Mouse (Mus musculus) heart, embryonic 11.5 days (tissue): ENCODE measurements at regions not wholly inside any gene's neighbourhood (a gene's known extent, or its start where the extent isn't known, plus 50 kb on each side); places are given as distances from the start of the nearest gene placed in this dataset.

ENCODE experiments used
- ATAC-seq: fragments of 200-750 bp; cut with Nextera tagmentation; replicated peaks from 2 replicates; pipeline ENCODE4 v1.8.0; 2017; ENCODE audit warnings: moderate library complexity; ENCODE audit not compliant: insufficient number of reproducible peaks, low FRiP score, low TSS enrichment
- H3K27ac ChIP-seq: fragments of 300-500 bp; sonication (generic); 2 replicates; pipeline ENCODE4 v1.5.1; 2014; ENCODE audit warnings: mild to moderate bottlenecking, low read depth, low read length
- H3K27me3 ChIP-seq: fragments of 300-500 bp; sonication (generic); 2 replicates; pipeline ENCODE4 v1.6.1; 2014; ENCODE audit warnings: mild to moderate bottlenecking, low read length, mixed read lengths; ENCODE audit not compliant: control insufficient read depth, insufficient read depth
- H3K36me3 ChIP-seq: fragments of 300-500 bp; sonication (generic); 2 replicates; pipeline ENCODE4 v1.6.1; 2014; ENCODE audit warnings: mild to moderate bottlenecking, low read length, moderate library complexity, mixed read lengths; ENCODE audit not compliant: control insufficient read depth, insufficient read depth
- H3K4me1 ChIP-seq: fragments of 300-500 bp; sonication (generic); 2 replicates; pipeline ENCODE4 v1.6.1; 2014; ENCODE audit warnings: low read length; ENCODE audit not compliant: control insufficient read depth, insufficient read depth
- H3K4me2 ChIP-seq: fragments of 300-500 bp; sonication (generic); 2 replicates; pipeline ENCODE4 v1.6.1; 2014; ENCODE audit warnings: mild to moderate bottlenecking, moderate library complexity
- H3K4me3 ChIP-seq: fragments of 300-500 bp; sonication (generic); 2 replicates; pipeline ENCODE4 v1.5.1; 2014; ENCODE audit warnings: low read depth, low read length
- H3K9ac ChIP-seq: fragments of 300-500 bp; sonication (generic); 2 replicates; pipeline ENCODE4 v1.6.1; 2014; ENCODE audit warnings: mild to moderate bottlenecking, low read depth, low read length, moderate library complexity
- H3K9me3 ChIP-seq: fragments of 300-500 bp; sonication (generic); replicated peaks from 2 replicates; pipeline ENCODE4 v1.6.1; 2016; ENCODE audit warnings: low read length; ENCODE audit not compliant: control insufficient read depth
- WGBS: fragments of 180-500 bp; shearing (Covaris S2); extraction: QIAGEN DNeasy Blood & Tissue Kit; methylation state at CpG from one replicate; pipeline ENCODE4 v1.1.7; 2014; ENCODE audit not compliant: insufficient replicate concordance; 5-methylcytosine and 5-hydroxymethylcytosine counted together

DNA sequence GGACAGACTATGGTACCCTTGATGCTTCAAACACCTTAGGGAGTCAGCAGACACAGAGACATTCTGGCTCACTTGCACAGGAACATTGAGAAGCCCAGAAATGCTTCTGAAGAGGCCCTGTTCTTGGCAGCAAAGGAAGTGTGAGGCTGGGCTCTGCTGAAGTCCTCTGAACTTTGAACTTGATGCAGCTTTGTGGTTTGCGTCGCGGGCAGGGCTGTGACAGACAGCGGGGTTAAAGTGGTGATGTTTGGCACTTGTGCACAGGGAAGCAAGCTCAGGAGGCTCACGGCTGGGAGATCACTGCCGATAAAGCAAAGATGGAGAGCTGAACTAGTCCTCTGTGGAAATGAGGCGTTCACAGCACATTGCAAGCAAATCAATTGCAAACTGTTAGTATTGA lies 100.7 kb upstream of the Mpp6 start:
- H3K27ac ChIP-seq: 0 out of 2 replicates have a peak overlapping the region, but pooled peaks have one; percentile 11
- H3K9ac ChIP-seq: no peak overlapping the region
- no peak overlapping the region for H3K4me2 ChIP-seq
- no peaks in the 10 kb centered on the region for H3K27me3 ChIP-seq
- ATAC-seq: no peak
- no peaks in the 10 kb centered on the region for H3K36me3 ChIP-seq
- 44% methylated on average over 7 of the region's 7 CpGs for WGBS
- no peaks in the 10 kb centered on the region; the same call in 1 of the 2 replicates for H3K4me1 ChIP-seq
- no peaks in the 10 kb centered on the region for H3K9me3 ChIP-seq
- H3K4me3 ChIP-seq: no peak overlapping the region

DNA sequence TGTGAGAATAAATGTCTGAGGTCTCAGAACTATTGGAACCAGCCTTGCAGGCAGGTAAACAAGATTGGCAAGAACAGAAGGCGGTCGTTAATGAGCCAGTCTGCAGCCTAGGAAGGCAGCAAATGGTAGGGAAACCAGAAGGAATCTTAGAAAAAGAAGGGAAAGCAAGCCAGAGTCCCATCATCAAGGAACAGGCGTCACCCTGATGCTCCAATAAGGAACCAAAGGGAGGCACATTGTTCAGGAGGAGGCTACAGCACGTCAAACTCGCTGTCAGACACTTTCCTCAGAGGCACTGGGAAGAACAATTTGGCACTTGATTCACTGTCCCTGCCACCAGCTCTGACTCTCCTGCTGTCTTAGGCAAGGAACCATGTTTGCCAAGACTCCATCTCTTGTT lies 100.2 kb upstream of the Mpp6 start:
- Histone ChIP-seq H3K4me1 (no peaks in the 10 kb centered on the region; the same call in 1 of the 2 replicates), H3K9me3 (no peaks in the 10 kb centered on the region), H3K9ac (no peak overlapping the region), H3K27me3 (no peaks in the 10 kb centered on the region), H3K36me3 (no peaks in the 10 kb centered on the region), H3K4me2 (no peak overlapping the region), H3K4me3 (no peak overlapping the region), H3K27ac (no peak overlapping the region)
- WGBS: 67% methylated on average over 5 of the region's 5 CpGs
- no peak for ATAC-seq

DNA sequence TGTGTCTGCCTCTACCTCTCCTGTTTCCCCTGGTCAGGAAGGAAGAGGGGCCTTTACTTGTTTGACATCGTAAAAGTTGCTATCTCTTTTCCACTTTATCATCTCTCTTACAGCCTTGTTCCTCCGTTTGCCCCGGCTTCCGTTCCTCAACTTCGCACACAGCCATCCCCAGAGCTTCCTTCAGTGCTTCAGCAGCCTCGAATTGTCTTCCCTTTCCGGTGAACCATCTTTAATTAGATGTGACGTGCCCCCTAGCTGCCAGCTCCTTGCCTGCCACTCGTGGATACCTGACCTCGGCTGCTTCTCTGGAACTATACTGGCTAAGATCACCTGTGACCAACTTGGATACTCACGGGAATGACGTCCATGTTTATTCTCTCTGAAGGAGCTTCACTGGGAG lies 99.0 kb upstream of the Mpp6 start:
- no peak overlapping the region for H3K9ac ChIP-seq
- ATAC-seq: no peak
- no peaks in the 10 kb centered on the region for H3K9me3 ChIP-seq
- H3K27me3 ChIP-seq: no peaks in the 10 kb centered on the region
- no peaks in the 10 kb centered on the region for H3K36me3 ChIP-seq
- H3K4me3 ChIP-seq: no peak overlapping the region
- 66% methylated on average over 12 of the region's 12 CpGs for whole genome bisulfite sequencing
- H3K27ac ChIP-seq: no peak overlapping the region
- no peak overlapping the region for H3K4me2 ChIP-seq
- H3K4me1 ChIP-seq: no peaks in the 10 kb centered on the region; the same call in 1 of the 2 replicates

DNA sequence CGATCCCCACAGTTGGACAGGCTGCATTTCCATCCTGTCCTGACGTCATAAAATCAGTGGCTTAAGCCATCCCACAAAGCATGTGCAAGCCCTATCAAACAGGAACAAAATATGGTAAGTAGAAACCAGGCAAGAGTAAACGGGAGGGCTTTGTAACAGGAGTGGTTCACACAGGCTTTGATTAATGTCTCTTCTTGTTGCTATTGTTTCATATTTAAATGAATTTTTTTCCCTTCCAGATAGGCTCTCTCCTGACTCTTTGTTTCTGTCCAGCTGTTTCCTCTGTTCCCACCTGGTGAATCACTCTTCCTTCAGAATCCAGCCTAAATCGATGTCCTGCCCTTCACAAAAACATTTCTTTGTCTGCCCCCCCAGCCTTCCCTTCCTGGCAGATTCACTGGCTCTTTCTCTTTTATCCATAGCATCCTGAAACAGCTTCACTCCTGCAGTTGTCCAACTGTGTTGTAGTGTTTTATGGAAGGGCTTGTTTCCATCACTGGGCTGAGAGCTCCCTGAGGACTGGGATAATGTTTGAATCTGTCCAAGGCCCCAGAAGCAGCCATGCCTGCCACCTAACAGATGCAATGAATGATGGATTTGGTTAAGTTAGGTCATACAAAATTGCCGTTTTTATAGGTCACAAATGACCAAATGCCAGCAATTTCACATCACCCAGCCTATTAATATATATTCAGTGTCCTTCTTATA lies 98.1 kb upstream of the Mpp6 start:
- ATAC-seq: no peak
- Histone ChIP-seq H3K9ac (no peak overlapping the region), H3K27me3 (no peaks in the 10 kb centered on the region), H3K36me3 (no peaks in the 10 kb centered on the region), H3K4me3 (no peak overlapping the region), H3K4me1 (no peaks in the 10 kb centered on the region; the same call in 1 of the 2 replicates), H3K9me3 (no peaks in the 10 kb centered on the region), H3K27ac (no peak overlapping the region), H3K4me2 (no peak overlapping the region)
- WGBS: 75% methylated on average over 5 of the region's 5 CpGs

GRCm38 (mm10) chr6:50013067-50013466 lies 97.0 kb upstream of the Mpp6 start:
- ATAC-seq: no peak
- Histone ChIP-seq H3K9me3 (no peaks in the 10 kb centered on the region), H3K4me3 (no peak overlapping the region), H3K36me3 (no peaks in the 10 kb centered on the region), H3K4me1 (no peaks in the 10 kb centered on the region; the same call in 1 of the 2 replicates), H3K9ac (no peak overlapping the region), H3K4me2 (no peak overlapping the region), H3K27ac (no peak overlapping the region), H3K27me3 (no peaks in the 10 kb centered on the region)
- WGBS: 70% methylated on average over 5 of the region's 5 CpGs

DNA sequence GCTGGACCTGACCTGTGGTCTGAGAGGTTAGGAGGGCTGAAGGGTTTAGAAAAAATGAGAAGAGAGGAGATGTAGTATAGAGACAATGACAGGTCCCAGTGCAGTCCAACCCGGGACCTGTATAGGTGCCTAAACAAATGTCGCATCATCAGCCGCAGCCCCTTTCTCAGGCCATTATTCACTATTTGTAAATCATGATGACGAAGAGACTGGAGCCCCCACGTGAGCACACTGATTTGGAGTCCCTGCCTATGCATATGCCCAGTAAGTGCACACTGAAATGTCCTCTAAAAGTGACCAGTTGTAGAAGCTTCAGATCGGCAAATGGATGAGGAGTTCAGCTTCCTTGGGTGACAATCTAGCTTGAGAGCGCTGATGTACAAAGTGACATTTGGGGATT lies 96.2 kb upstream of the Mpp6 start:
- H3K4me1 ChIP-seq: no peaks in the 10 kb centered on the region; the same call in 1 of the 2 replicates
- H3K9me3 ChIP-seq: no peaks in the 10 kb centered on the region
- 83% methylated on average over 7 of the region's 7 CpGs for WGBS
- H3K27ac ChIP-seq: no peak overlapping the region
- H3K4me3 ChIP-seq: no peak overlapping the region
- ATAC-seq: no peak
- no peaks in the 10 kb centered on the region for H3K27me3 ChIP-seq
- no peak overlapping the region for H3K4me2 ChIP-seq
- H3K9ac ChIP-seq: no peak overlapping the region
- H3K36me3 ChIP-seq: no peaks in the 10 kb centered on the region

DNA sequence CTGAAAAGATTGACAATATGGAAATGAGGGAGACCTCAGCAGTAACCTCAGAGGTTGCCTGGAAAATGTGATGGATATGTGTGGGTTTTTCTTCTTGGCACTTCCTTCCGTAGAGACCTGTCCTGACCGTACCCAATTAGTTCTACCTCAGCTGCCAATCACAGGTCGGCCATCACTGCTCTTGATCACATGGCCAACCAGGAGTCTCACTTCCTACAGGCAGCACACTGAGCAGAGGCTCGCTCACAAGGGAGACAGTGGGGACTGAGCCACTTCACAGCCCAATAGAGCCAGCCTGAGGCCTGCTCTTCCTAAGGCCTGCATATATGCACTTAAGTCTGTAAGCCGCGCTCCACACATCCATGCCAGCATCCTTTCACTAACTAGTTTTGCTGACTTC lies 82.1 kb upstream of the Mpp6 start:
- H3K4me2 ChIP-seq: no peak overlapping the region
- no peaks in the 10 kb centered on the region for H3K36me3 ChIP-seq
- no peak overlapping the region for H3K9ac ChIP-seq
- WGBS: 81% methylated on average over 6 of the region's 6 CpGs
- H3K27ac ChIP-seq: no peak overlapping the region
- no peak for ATAC-seq
- no peaks in the 10 kb centered on the region for H3K4me1 ChIP-seq
- H3K4me3 ChIP-seq: no peak overlapping the region
- no peaks in the 10 kb centered on the region for H3K9me3 ChIP-seq
- no peaks in the 10 kb centered on the region for H3K27me3 ChIP-seq

DNA sequence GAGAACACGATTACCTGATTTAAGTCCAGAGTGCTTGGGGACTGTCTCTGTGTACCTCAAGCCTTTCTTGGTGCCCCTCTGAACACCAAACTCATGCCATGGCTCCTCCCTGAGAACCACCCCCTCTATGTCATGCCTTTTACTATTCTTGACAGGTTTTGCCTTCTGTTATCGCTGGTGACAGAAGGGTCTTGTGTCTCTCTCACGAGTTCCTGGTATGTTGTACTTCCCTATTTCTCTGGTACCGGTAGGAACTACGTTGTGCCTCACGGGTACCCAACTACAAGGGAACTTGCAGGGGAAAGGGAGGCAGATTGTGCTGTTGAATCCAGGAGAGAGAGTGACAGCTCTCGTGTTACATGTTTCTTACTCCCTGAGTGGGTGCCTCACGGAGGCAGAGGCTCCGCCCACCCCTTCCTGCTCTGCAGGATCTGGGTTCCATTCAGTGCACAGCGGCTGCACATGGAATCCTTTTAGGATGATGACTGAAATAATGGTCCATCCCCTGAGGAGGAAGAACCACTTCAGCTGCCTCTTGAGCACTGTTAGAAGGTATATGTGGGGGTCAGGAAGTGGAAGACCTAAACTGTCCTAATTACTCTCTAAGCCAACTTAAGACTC lies 80.0 kb upstream of the Mpp6 start:
- Histone ChIP-seq H3K36me3 (no peaks in the 10 kb centered on the region), H3K4me3 (no peak overlapping the region), H3K27me3 (no peaks in the 10 kb centered on the region), H3K4me2 (no peak overlapping the region; the same call in 1 of the 2 replicates), H3K4me1 (no peaks in the 10 kb centered on the region), H3K9me3 (no peaks in the 10 kb centered on the region), H3K27ac (no peak overlapping the region), H3K9ac (no peak overlapping the region)
- no peak for ATAC-seq
- WGBS: 57% methylated on average over 10 of the region's 10 CpGs

DNA sequence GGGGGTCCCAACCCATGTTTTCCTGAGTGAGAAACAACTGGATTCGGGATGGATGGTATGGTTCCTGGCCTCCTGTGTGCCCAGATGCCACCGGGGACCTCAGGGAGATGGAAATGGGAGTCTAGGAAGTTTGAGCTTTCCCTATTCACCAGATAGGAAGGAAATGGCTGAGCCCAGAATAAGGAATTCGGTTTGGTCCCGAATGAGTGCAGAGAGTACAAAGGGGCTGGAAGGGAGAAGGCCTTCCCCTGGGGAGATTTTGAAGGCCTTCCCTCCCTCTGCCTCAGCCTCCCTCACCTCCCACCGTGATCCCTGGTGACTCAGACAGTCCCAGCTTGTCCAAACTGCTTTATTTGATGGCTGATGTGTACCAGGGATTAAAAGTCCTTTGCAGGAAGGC lies 78.7 kb upstream of the Mpp6 start:
- Histone ChIP-seq H3K36me3 (no peaks in the 10 kb centered on the region), H3K27ac (no peak overlapping the region), H3K4me2 (no peak overlapping the region), H3K9ac (no peak overlapping the region), H3K9me3 (no peaks in the 10 kb centered on the region), H3K4me1 (no peaks in the 10 kb centered on the region), H3K4me3 (no peak overlapping the region), H3K27me3 (no peaks in the 10 kb centered on the region)
- 69% methylated on average over 5 of the region's 5 CpGs for WGBS
- no peak for ATAC-seq
